Mouse (Mus musculus) left cerebral cortex, adult 2 months (tissue): ENCODE data around the gene A230072I06Rik. TPM values are rescaled to one million over a fixed set of nuclear protein-coding genes. Genes with fewer than 3 reads are reported as not detected.

Source experiments
- DNase-seq, 2 experiments: peaks; one replicate each; pipeline ENCODE4 v3.0.0; 2021 to 2022; ENCODE audit warnings: low spot score in 2 of 2, mixed read lengths in 1 of 2; ENCODE audit errors: extremely low spot score in 1 of 2
- H3K27ac ChIP-seq: fragments of 200-600 bp; 2 replicates; pipeline ENCODE4 v1.8.1; 2022
- H3K4me3 ChIP-seq: fragments of 200-600 bp; 2 replicates; pipeline ENCODE4 v1.8.1; 2022
- CTCF ChIP-seq: fragments of 200-600 bp; IDR thresholded peaks from 2 replicates; pipeline ENCODE4 v1.8.1; 2022; ENCODE audit warnings: antibody characterized with exemption, mild to moderate bottlenecking, moderate library complexity
- intact Hi-C: fragments of 180-260 bp; cut with DNase I; formaldehyde crosslinking; loops from one replicate; pipeline ENCODE4 v1.15.1; 2025
- long read RNA-seq, 2 experiments: library from polyadenylated mRNA; stranded (forward); transcript quantifications; one replicate each; pipeline ENCODE4 v2.0.0; 2021; ENCODE audit warnings: borderline mapping rate in 2 of 2
- total RNA-seq, 2 experiments: library from RNA; stranded (reverse); gene quantifications; 2 replicates each; pipeline ENCODE4 v1.2.3; 2021

Gene A230072I06Rik
- not detected for total RNA-seq
- long read RNA-seq, experiment 1, result 0 reads
- long read RNA-seq, experiment 2, result 0 reads

DNA sequence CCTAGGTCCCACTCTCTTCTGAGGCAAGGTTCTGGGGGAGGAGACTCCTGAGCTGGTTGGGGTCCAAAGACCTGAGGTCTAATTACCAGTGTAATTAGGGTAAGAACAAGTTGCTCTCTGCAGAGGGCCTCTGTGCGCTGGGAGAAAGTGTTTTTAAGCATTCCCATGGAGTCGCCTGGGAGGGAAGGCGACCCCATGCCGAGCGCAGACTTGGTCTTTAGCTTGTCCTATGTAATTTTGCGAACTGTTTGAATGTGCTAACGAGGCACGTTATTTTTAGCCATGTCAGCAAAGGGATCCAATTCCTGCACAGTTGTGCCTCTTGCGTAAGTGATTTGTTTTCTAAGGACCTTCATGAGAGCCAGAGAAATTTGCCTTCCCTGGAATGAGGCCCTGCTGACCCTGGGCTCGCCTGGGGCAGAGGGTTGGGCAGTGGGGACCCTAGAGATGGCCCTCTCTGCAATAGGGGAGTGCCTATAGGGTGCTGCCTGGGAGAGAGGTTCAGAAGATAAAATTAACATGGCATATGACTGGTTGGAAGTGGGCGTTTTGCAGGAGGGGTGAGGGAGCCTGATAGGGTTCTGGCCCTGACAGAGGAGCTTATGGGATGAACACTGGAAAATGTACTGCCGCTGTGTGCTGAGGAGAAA lies at the start of gene A230072I06Rik:
Gene A230072I06Rik, plus strand, starts transcription at position 157 of the 650 bp plus-strand sequence.
- Histone ChIP-seq H3K27ac (peak within 1 kb of the TSS; percentile 28; the same call in 1 of the 2 replicates), H3K4me3 (no peak within 1 kb of the TSS)
- intact Hi-C loops, result no loop called here
- no peak for DNase-seq
- no peak for TF ChIP-seq CTCF

DNA sequence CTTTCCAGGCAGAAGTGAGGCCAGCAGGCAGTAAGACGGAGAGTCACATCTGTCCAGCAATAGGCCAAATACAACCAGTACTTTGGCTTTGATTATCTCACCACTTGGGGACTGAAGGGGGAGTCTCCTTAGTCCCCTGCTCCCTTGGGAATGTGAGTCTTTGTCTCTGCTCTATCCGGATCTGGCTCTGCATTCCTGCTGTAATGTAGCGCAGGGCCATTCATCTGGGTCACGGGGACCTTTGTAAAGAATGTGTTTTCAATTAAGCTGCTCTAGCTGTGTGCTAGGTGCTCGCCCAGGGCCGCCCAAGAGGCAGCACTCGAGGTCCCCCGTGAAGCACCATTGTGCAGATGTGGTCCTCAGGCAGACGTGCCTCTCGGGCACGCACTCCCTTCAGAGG lies 44.6 kb upstream of the A230072I06Rik start:
- intact Hi-C loops, result no loop called here
- no peak for TF ChIP-seq CTCF
- H3K4me3 ChIP-seq, result no peak overlapping the region
- no peak overlapping the region for H3K27ac ChIP-seq
- no peak for DNase-seq

DNA sequence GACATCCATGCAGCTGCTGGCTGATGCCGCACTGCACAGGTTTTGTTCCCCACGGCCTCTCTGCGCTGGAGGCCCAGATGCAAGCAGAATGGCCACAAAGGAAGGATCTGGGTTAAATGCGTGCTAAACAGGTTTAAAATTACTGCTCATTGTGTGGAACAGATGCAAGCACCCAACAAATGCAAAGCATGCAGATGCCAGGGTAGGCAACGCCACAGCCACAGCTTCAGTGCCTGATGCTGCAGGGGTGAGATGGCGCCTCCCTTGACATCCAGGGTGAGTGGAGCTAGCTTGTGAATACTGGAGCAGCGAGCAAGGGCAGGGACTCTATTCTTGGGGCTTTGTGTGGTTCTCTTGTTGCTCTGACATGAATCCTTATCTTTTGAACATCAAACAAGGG lies 39.8 kb upstream of the A230072I06Rik start:
- intact Hi-C loops, result no loop called here
- no peak for TF ChIP-seq CTCF

DNA sequence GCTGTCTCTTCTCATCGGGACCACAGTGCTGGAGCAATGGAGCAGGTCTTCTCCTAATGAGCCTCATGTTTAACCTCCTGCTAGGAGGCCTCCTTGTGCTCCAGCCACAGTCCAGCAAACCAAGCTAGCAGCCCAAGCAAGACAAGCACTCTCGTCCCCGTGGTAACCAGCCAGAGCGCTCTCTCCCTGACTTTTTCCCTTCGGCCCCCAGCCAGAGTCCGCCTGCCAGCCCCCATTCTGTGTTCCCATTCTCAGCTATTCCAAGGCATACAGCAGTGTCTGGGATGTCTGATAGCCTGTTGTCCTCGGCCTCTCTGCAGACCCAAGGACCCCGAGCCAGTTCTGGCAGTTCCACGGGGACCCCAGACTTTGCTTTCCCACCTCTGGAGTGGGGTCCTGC lies 38.5 kb upstream of the A230072I06Rik start:
- Histone ChIP-seq H3K4me3 (no peak overlapping the region), H3K27ac (no peak overlapping the region)
- DNase-seq, result no peak
- intact Hi-C loops, result no loop called here
- TF ChIP-seq CTCF, result no peak

More for the DNA sequence above, 39.8 kb upstream of the A230072I06Rik start:
- H3K4me3 ChIP-seq, result no peak overlapping the region
- DNase-seq, result no peak
- H3K27ac ChIP-seq, result no peak overlapping the region

DNA sequence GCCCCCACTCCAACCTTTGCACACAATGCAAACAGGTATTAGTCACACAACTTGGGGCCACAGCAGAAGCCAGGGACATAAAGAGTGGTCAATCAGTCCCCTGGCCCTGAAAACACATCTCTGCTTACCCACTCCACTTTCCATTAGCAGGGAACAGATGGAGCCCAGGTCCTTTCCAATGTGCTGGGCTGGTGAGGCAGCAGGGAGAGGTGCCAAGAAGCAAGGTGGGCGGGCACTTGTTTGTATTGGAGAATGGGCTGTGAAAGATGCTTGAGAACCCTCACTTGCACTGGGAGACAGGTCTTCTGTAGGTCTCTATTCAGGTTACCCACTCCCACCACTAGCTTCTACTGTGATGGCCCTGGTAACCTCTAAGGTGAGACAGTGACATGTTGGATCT lies 34.9 kb upstream of the A230072I06Rik start:
- intact Hi-C loops, result no loop called here
- DNase-seq, result no peak
- TF ChIP-seq CTCF, result no peak
- Histone ChIP-seq H3K4me3 (no peak overlapping the region), H3K27ac (no peak overlapping the region)

DNA sequence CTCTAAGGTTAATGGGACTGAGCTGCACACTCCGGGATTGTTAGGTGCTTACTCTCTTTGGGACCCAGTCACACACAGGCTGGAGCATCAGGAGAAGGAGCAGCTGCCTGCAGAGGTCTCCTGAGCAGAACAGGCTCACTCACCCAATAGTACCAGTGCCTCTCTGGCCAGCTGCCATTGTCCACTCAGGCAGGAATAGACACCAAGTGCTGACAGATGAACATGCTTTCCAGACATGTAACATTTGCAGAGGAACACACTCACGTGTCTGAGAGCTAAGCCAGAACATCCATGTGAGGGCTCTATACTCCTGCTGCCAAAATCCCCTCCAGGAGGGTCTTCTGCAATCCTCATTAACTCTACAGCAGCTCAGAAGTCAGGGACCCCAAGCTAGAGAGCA lies 18.7 kb upstream of the A230072I06Rik start:
- H3K4me3 ChIP-seq, result no peak overlapping the region

DNA sequence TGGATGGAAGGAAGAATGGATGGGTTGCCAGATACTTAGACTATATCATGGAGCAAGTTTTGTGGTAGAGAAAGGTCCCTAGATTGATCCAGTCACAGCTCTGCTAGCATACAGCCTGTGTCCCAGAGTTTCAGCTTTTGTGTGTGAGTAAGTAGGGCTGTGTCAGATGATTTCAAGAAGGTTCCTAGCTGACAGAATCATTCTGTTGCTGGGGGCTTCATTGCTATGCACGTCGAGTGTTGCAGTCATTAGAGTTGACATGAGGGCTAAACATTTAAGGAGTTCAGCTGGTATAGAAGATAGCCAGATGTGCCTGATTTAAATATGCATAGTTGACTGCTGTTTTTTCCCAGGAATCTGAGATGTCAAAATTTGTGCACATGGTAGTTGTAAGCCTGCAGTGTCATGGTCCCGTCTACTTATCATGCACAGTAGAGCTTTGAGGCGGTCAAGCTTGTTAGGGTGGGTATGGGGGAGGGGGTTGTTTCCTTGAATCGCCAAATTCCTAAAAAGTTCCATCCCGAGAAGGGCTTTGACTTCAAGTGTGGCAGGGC lies 18.1 kb upstream of the A230072I06Rik start:
- no peak for TF ChIP-seq CTCF
- no peak for DNase-seq
- H3K27ac ChIP-seq, result no peak overlapping the region
- intact Hi-C loops, result no loop called here
- no peak overlapping the region for H3K4me3 ChIP-seq

More for the DNA sequence above, 18.7 kb upstream of the A230072I06Rik start:
- no peak for TF ChIP-seq CTCF
- intact Hi-C loops, result no loop called here
- DNase-seq, result no peak
- H3K27ac ChIP-seq, result no peak overlapping the region

DNA sequence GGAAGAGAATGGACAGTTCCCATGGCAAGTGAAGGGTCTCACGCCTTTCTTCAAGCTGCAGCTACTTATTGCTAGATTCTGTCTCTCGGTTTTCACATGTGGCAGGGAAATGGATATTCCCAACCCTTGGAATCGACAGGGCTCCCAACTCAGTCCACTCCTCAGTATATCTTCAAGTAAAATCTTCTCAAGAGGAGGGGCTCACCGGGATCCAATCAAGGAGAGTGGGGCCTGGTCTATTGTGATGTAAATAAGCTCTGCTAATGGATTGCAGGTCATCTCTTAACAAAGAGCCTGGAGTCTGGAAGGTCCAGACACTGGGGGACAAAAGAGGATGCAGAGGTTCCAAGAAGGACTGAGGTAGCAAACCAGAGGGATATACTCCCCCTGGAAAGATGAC lies 17.1 kb upstream of the A230072I06Rik start:
- no peak for TF ChIP-seq CTCF
- H3K4me3 ChIP-seq, result no peak overlapping the region
- intact Hi-C loops, result no loop called here
- H3K27ac ChIP-seq, result no peak overlapping the region
- no peak for DNase-seq

DNA sequence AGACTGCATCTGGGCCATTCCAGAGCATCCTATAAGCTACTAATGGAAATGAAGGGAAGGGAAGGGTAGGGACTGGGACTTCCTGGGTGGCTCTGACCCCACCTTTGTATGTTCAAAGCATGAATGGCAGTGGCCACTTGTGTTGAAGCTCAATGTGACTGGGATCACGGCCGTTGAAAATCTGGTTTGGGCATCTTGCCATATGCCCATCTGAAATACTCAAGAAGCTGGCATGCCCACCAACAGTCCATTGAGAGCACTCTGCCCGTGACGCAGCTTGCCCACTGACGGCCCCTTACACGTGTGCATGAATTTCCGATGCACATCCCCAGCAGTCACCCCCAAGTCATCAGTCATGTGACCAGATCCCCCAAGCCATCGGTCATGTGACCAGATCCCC lies 13.6 kb upstream of the A230072I06Rik start:
- H3K27ac ChIP-seq, result no peak overlapping the region
- no peak for TF ChIP-seq CTCF
- DNase-seq, result no peak
- intact Hi-C loops, result no loop called here
- no peak overlapping the region for H3K4me3 ChIP-seq

DNA sequence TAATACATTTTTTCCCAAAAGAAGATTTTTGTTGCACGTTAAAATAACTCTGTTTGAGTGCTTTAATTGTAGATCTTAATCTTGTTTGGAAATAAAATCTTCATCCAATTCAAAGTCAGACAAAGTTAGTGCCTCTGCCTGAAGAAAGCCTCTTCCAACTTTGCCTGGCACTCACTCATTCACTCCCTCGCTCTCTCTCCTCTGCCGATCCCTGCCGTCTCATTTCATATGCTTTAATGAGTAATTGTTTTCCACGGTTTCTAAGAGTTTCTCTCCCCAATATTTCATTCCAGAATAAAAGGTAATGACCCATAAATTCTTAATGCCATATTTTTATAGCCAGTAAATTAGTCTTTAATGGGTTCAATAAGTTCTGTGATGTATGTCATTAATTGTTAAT lies 10.8 kb upstream of the A230072I06Rik start:
- intact Hi-C loops, result no loop called here
- TF ChIP-seq CTCF, result no peak

DNA sequence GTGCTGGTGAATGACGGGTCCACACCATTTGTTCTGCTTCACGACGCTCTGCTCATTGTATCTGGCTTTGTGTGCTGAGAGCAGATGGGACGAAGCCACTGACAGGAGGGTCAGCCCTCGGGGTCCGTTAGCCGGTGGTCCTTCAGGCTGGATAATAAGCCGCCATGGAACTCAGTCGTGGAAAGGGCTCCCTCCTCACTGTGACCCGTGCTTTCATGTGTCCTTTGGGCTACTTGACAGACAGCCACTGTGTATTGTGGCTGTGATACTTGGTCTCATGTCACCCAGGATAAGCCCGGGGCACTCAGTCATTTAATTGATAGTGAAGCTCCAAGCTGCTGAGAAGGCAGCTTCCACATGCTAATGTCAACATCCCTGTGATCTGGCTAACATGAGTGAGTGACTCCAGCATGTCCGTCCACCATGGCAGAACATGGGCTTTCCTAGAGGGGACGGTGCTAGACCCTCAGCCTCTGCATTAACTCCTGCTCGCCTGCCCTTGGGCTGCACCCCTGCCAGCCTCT lies 10.3 kb upstream of the A230072I06Rik start:
- intact Hi-C loops, result no loop called here
- no peak for DNase-seq
- no peak overlapping the region for H3K4me3 ChIP-seq
- TF ChIP-seq CTCF, result no peak
- H3K27ac ChIP-seq, result no peak overlapping the region

More for the DNA sequence above, 10.8 kb upstream of the A230072I06Rik start:
- no peak overlapping the region for H3K4me3 ChIP-seq
- H3K27ac ChIP-seq, result no peak overlapping the region
- no peak for DNase-seq

DNA sequence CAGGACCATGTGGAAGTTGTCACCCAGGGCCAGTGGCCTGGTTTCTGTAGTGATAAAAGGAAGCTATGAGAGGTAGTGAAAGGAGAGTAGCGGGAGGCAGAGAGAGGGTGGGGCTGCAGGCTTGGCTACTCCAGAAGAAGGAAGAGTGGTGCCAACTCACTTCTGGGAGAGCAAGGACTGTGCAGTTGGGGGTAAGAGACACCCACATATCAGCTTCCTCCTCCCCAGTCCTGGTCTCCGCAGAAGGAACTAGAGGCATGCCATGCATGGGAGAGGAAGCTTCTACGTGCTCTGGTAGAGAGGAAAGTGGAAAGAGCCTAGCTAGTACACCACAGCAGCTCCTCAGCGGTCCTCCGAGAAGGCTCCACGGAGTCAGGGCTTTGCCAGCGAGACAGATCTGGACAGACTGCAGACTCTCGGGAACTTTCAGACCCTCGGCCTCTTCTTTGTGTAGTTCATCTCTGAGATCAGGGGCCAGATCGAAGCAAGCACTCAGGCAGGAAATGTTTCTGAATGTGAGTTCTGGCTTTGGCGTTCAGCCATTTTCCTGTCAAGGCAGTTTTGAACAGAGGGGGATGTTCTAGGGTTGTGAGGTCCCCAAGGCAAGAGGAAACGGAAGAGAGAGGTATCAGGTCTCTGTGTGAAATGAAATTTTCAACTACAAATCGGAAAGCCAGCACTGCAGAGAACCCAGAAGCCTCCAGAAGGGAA lies 1.0 kb downstream of the A230072I06Rik start:
- no peak overlapping the region for H3K4me3 ChIP-seq
- intact Hi-C loops, result no loop called here
- no peak for DNase-seq
- H3K27ac ChIP-seq, result no peak overlapping the region
- TF ChIP-seq CTCF, result no peak
